Mouse (Mus musculus) liver, embryonic 16.5 days (tissue): ENCODE measurements around the gene Tkt. TPM values are rescaled to one million over a fixed set of nuclear protein-coding genes. Genes with fewer than 3 reads are reported as not detected.
A peak's percentile ranks its signal among the peaks of the same experiment; 100 is the strongest.

ENCODE experiments used
- ATAC-seq: fragments of 200-750 bp; cut with Nextera tagmentation; 2 replicates; pipeline ENCODE4 v1.8.0; 2017; ENCODE audit warnings: low read depth, mild to moderate bottlenecking, moderate number of reproducible peaks, moderate library complexity
- H3K27ac ChIP-seq: fragments of 300-500 bp; sonication (generic); 2 replicates; pipeline ENCODE4 v1.5.1; 2014; ENCODE audit warnings: mild to moderate bottlenecking, low read length
- H3K27me3 ChIP-seq: fragments of 300-500 bp; sonication (generic); 2 replicates; pipeline ENCODE4 v1.6.1; 2014; ENCODE audit warnings: low read depth, low read length, mixed read lengths; ENCODE audit not compliant: control insufficient read depth, insufficient read depth
- H3K36me3 ChIP-seq: fragments of 300-500 bp; sonication (generic); 2 replicates; pipeline ENCODE4 v1.6.1; 2014; ENCODE audit warnings: mild to moderate bottlenecking; ENCODE audit not compliant: control insufficient read depth, insufficient read depth
- H3K4me1 ChIP-seq: fragments of 300-500 bp; sonication (generic); 2 replicates; pipeline ENCODE4 v1.6.1; 2014; ENCODE audit warnings: low read depth, low read length, mixed read lengths; ENCODE audit not compliant: control insufficient read depth
- H3K4me2 ChIP-seq: fragments of 300-500 bp; sonication (generic); 2 replicates; pipeline ENCODE4 v1.6.1; 2014; ENCODE audit warnings: low read depth, low read length, mixed read lengths
- H3K4me3 ChIP-seq: fragments of 300-500 bp; sonication (generic); 2 replicates; pipeline ENCODE4 v1.5.1; 2014; ENCODE audit warnings: low read depth, mild to moderate bottlenecking, low read length
- H3K9ac ChIP-seq: fragments of 300-500 bp; sonication (generic); 2 replicates; pipeline ENCODE4 v1.6.1; 2014; ENCODE audit warnings: low read depth, low read length
- H3K9me3 ChIP-seq: fragments of 300-500 bp; sonication (generic); replicated peaks from 2 replicates; pipeline ENCODE4 v1.6.1; 2016; ENCODE audit warnings: low read length; ENCODE audit not compliant: control insufficient read depth
- WGBS: fragments of 180-500 bp; shearing (Covaris S2); extraction: QIAGEN DNeasy Blood & Tissue Kit; methylation state at CpG from one replicate; pipeline ENCODE4 v1.1.7; 2014; ENCODE audit not compliant: insufficient replicate concordance; 5-methylcytosine and 5-hydroxymethylcytosine counted together
- polyA plus RNA-seq: library from polyadenylated mRNA; unstranded; fragments of >200 nt; fragmentation: Nextera tagmentation; extraction: Ambion mirVana; gene quantifications from 2 replicates; pipeline ENCODE4 v1.2.1, GENCODE M21; 2015

Tkt gene
- polyA plus RNA-seq, 1 experiment from 2014 or later, result 175 TPM

GRCm38 (mm10) chr14:30550232-30551070 is 2.3 kb downstream of the Tkt start:
- Histone ChIP-seq H3K4me1 (peaks cover 39% of the 10 kb centered on the region), H3K27me3 (no peaks in the 10 kb centered on the region), H3K4me3 (peak overlapping the region; percentile 78), H3K27ac (peak overlapping the region; percentile 95), H3K36me3 (peaks cover 3% of the 10 kb centered on the region), H3K9me3 (no peaks in the 10 kb centered on the region), H3K4me2 (peak overlapping the region; percentile 90), H3K9ac (peak overlapping the region; percentile 81)
- ATAC-seq, result no peak
- 19% methylated on average over 8 of the region's 8 CpGs for WGBS

DNA sequence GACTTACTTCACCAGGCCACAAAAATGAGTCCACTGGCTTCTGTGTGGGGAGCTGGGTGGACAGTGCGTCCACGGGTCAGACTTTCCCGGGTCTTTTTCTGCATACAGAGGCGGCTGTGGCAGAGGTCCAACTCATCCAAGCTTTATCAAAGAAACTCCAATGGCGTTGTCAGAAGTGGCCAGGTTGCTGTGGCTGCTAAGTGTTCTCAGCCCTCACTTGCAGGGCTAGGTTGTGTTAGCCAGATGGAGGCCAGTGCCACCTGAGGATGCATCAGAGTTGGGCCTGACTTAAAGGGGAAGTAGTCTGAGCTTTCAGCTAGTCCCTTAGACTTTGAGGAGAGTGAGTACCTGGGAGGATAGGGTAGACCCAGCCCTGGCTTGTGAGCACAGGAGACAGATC is 3.4 kb downstream of the Tkt start:
- Histone ChIP-seq H3K27ac (peak overlapping the region; percentile 39), H3K4me3 (peak overlapping the region; percentile 78), H3K4me2 (peak overlapping the region; percentile 90), H3K36me3 (peaks cover 10% of the 10 kb centered on the region), H3K27me3 (no peaks in the 10 kb centered on the region), H3K9ac (peak overlapping the region; percentile 40), H3K4me1 (peaks cover 39% of the 10 kb centered on the region), H3K9me3 (no peaks in the 10 kb centered on the region)
- WGBS, result 54% methylated on average over 5 of the region's 5 CpGs
- no peak for ATAC-seq

DNA sequence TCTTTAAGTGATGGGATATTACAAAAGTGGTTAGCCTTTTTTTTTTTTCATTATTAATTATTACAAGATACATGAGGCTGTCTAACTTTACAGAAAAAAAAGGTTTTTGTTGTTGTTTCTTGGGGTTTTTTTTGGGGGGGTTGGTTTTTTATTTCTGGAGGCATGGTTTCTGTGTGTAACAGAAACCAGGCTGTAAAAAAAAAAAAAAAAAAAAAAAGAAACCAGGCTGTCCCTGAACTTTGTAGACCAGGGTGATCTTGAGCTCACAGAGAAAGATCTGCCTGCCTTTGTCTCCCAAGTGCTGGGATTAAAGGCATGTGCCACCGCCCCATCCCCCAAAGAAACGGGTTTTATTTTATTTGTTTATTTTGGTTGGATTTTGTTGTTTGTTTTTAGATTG is 3.8 kb downstream of the Tkt start:
- WGBS, result 72% methylated on average over 2 of the region's 2 CpGs
- ATAC-seq, result no peak
- Histone ChIP-seq H3K27ac (no peak overlapping the region), H3K4me1 (peaks cover 39% of the 10 kb centered on the region), H3K36me3 (peaks cover 14% of the 10 kb centered on the region), H3K4me3 (peak overlapping the region; percentile 78; the same call in 1 of the 2 replicates), H3K9me3 (no peaks in the 10 kb centered on the region), H3K4me2 (peak overlapping the region; percentile 90), H3K27me3 (no peaks in the 10 kb centered on the region), H3K9ac (no peak overlapping the region)

DNA sequence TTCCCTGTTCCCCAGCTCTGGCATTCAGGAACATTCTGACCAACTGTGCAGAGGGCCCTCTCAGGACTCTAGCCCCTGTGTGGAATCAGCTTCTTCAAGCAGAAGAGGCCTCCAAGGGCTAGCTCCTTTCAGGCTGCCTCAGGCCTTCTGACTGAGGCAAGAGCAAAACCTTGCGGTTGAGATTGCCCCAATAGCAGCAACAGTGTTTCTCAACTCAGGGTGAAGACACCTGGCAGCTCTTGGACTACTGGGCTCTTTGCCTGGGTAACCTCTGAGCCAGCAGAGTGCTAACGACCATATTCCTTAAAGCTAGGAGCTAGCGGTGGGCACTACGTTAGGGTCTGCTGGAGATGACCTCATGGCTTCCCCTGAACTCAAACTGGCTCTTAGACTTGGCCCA is 5.0 kb downstream of the Tkt start:
- Histone ChIP-seq H3K36me3 (peaks cover 15% of the 10 kb centered on the region), H3K4me1 (peaks cover 34% of the 10 kb centered on the region), H3K4me3 (no peak overlapping the region), H3K9me3 (no peaks in the 10 kb centered on the region), H3K27me3 (no peaks in the 10 kb centered on the region), H3K9ac (no peak overlapping the region), H3K4me2 (no peak overlapping the region), H3K27ac (0 out of 2 replicates have a peak overlapping the region, but pooled peaks have one; percentile 21)
- 85% methylated on average over 4 of the region's 4 CpGs for WGBS
- no peak for ATAC-seq

DNA sequence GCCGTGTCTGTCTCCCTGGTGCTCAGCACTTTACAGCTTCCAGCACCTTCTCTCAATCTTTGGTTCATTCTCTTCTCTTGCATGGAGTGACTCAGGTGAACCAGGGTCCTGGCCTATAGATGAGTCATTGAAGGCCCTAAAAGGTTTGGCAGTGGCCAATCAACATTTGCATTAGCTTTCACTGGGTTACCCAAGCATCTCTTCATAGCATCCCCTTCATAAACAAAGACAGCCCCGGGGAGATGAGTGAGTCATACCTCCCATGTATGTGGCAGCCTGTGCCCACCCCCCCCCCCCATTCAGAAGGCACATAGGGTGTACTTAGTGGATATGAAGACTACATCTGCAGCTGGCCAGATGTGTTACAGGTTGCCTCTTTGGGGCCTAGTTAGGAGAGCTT is 8.5 kb downstream of the Tkt start:
- Histone ChIP-seq H3K4me1 (peaks cover 19% of the 10 kb centered on the region), H3K9me3 (no peaks in the 10 kb centered on the region), H3K36me3 (peaks cover 46% of the 10 kb centered on the region), H3K4me3 (no peak overlapping the region), H3K9ac (no peak overlapping the region), H3K27me3 (no peaks in the 10 kb centered on the region), H3K4me2 (no peak overlapping the region), H3K27ac (no peak overlapping the region)
- no peak for ATAC-seq
- WGBS, result 63% methylated on average over 2 of the region's 2 CpGs

DNA sequence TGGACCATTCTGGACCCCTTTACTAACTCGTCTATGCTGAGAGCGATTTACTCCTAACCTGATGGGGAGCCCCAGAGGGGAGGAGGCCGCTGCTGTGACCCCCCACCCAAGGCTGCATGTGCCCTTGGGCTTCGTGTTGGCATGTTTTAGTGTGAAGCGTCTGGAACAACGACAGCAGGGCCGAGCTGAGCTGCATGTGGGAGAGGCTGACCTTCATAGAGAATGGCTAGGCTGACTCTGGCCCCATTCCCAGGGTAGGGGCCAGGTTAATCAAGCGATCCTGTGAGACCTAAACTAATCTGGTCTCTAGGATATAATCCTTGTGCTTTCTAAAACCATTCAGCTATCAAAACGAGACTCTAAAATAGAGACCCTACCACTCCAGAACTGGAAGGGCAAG is 9.6 kb downstream of the Tkt start:
- no peaks in the 10 kb centered on the region for H3K9me3 ChIP-seq
- no peaks in the 10 kb centered on the region for H3K27me3 ChIP-seq
- H3K27ac ChIP-seq, result no peak overlapping the region
- H3K4me3 ChIP-seq, result no peak overlapping the region
- peaks cover 22% of the 10 kb centered on the region for H3K4me1 ChIP-seq
- no peak for ATAC-seq
- peaks cover 46% of the 10 kb centered on the region for H3K36me3 ChIP-seq
- WGBS, result 81% methylated on average over 9 of the region's 9 CpGs
- no peak overlapping the region for H3K4me2 ChIP-seq
- H3K9ac ChIP-seq, result no peak overlapping the region

- Histone ChIP-seq H3K9ac (no peak overlapping the region), H3K27ac (no peak overlapping the region), H3K9me3 (no peaks in the 10 kb centered on the region), H3K4me2 (no peak overlapping the region), H3K4me1 (peaks cover 26% of the 10 kb centered on the region), H3K36me3 (peaks cover 46% of the 10 kb centered on the region), H3K27me3 (no peaks in the 10 kb centered on the region), H3K4me3 (no peak overlapping the region)
- 89% methylated on average over 17 of the region's 17 CpGs for WGBS
- ATAC-seq, result no peak
Measured at GRCm38 (mm10) chr14:30559321-30559850, 11.2 kb downstream of the Tkt start.

GRCm38 (mm10) chr14:30560803-30561389 is 12.7 kb downstream of the Tkt start:
- peaks cover 52% of the 10 kb centered on the region for H3K36me3 ChIP-seq
- no peaks in the 10 kb centered on the region for H3K9me3 ChIP-seq
- H3K27me3 ChIP-seq, result no peaks in the 10 kb centered on the region
- no peak overlapping the region for H3K4me2 ChIP-seq
- peak overlapping the region; percentile 92 for H3K27ac ChIP-seq
- H3K4me3 ChIP-seq, result no peak overlapping the region
- H3K9ac ChIP-seq, result peak overlapping the region; percentile 40
- no peak for ATAC-seq
- peaks cover 31% of the 10 kb centered on the region for H3K4me1 ChIP-seq
- 81% methylated on average over 13 of the region's 13 CpGs for WGBS
